Mouse (Mus musculus): ENCODE measurements around the gene Lingo1. TPM values are rescaled to one million over a fixed set of nuclear protein-coding genes. Genes with fewer than 3 reads are reported as not detected.

Lingo1 gene
- polyA plus RNA-seq, 1 experiment from 2014 or later: 79.4 TPM

- no peaks in the 10 kb centered on the region for H3K9me3 ChIP-seq (ENCODE audit: control insufficient read depth, low read length)
- H3K4me1 ChIP-seq (ENCODE audit: control insufficient read depth, insufficient read depth, low read depth, low read length): peaks cover 21% of the 10 kb centered on the region
- no peak overlapping the region for H3K4me2 ChIP-seq (ENCODE audit: low read length)
- H3K27me3 ChIP-seq (replicated peaks; ENCODE audit: control insufficient read depth, insufficient read depth, low read length): no peaks in the 10 kb centered on the region
- 39% methylated on average over 16 of the region's 16 CpGs for WGBS
- H3K9ac ChIP-seq (ENCODE audit: low read depth, low read length): no peak overlapping the region
- ATAC-seq: peak; percentile 46; the same call in 1 of the 2 replicates
- 0 out of 2 replicates have a peak overlapping the region, but pooled peaks have one; percentile 24 for H3K27ac ChIP-seq (ENCODE audit: low read depth, low read length)
- no peak overlapping the region for H3K4me3 ChIP-seq (ENCODE audit: low read length)
- no peaks in the 10 kb centered on the region for H3K36me3 ChIP-seq (ENCODE audit: control insufficient read depth, insufficient read depth, low read length)
Measured at GRCm38 (mm10) chr9:56656766-56657542, 139.3 kb downstream of the Lingo1 start.

GRCm38 (mm10) chr9:56655167-56655566 is 141.1 kb downstream of the Lingo1 start:
- no peaks in the 10 kb centered on the region for H3K9me3 ChIP-seq (ENCODE audit: control insufficient read depth, low read length)
- 14% methylated on average over 6 of the region's 6 CpGs for WGBS
- no peak overlapping the region for H3K9ac ChIP-seq (ENCODE audit: low read depth, low read length)
- H3K27me3 ChIP-seq (replicated peaks; ENCODE audit: control insufficient read depth, insufficient read depth, low read length): no peaks in the 10 kb centered on the region
- H3K36me3 ChIP-seq (ENCODE audit: control insufficient read depth, insufficient read depth, low read length): no peaks in the 10 kb centered on the region
- peaks cover 21% of the 10 kb centered on the region for H3K4me1 ChIP-seq (ENCODE audit: control insufficient read depth, insufficient read depth, low read depth, low read length)
- no peak overlapping the region for H3K27ac ChIP-seq (ENCODE audit: low read depth, low read length)
- no peak for ATAC-seq
- no peak overlapping the region for H3K4me2 ChIP-seq (ENCODE audit: low read length)
- no peak overlapping the region for H3K4me3 ChIP-seq (ENCODE audit: low read length)

- Histone ChIP-seq H3K27me3 (replicated peaks; ENCODE audit: control insufficient read depth, insufficient read depth, low read length) (no peaks in the 10 kb centered on the region), H3K9me3 (ENCODE audit: control insufficient read depth, low read length) (no peaks in the 10 kb centered on the region), H3K4me1 (ENCODE audit: control insufficient read depth, insufficient read depth, low read depth, low read length) (peaks cover 19% of the 10 kb centered on the region), H3K36me3 (ENCODE audit: control insufficient read depth, insufficient read depth, low read length) (no peaks in the 10 kb centered on the region), H3K4me2 (ENCODE audit: low read length) (no peak overlapping the region), H3K27ac (ENCODE audit: low read depth, low read length) (no peak overlapping the region), H3K4me3 (ENCODE audit: low read length) (no peak overlapping the region), H3K9ac (ENCODE audit: low read depth, low read length) (no peak overlapping the region)
- ATAC-seq: no peak
- WGBS: 64% methylated on average over 7 of the region's 7 CpGs
Measured at GRCm38 (mm10) chr9:56652551-56652950, 143.7 kb downstream of the Lingo1 start.

GRCm38 (mm10) chr9:56651586-56651985 is 144.7 kb downstream of the Lingo1 start:
- Histone ChIP-seq H3K27me3 (replicated peaks; ENCODE audit: control insufficient read depth, insufficient read depth, low read length) (no peaks in the 10 kb centered on the region), H3K4me1 (ENCODE audit: control insufficient read depth, insufficient read depth, low read depth, low read length) (peaks cover 11% of the 10 kb centered on the region), H3K9me3 (ENCODE audit: control insufficient read depth, low read length) (no peaks in the 10 kb centered on the region), H3K4me2 (ENCODE audit: low read length) (no peak overlapping the region), H3K36me3 (ENCODE audit: control insufficient read depth, insufficient read depth, low read length) (no peaks in the 10 kb centered on the region), H3K27ac (ENCODE audit: low read depth, low read length) (no peak overlapping the region), H3K9ac (ENCODE audit: low read depth, low read length) (no peak overlapping the region), H3K4me3 (ENCODE audit: low read length) (no peak overlapping the region)
- ATAC-seq: no peak
- 48% methylated on average over 2 of the region's 2 CpGs for WGBS

GRCm38 (mm10) chr9:56646227-56647025 is 149.8 kb downstream of the Lingo1 start:
- Histone ChIP-seq H3K4me2 (ENCODE audit: low read length) (no peak overlapping the region), H3K4me3 (ENCODE audit: low read length) (no peak overlapping the region), H3K9ac (ENCODE audit: low read depth, low read length) (no peak overlapping the region), H3K36me3 (ENCODE audit: control insufficient read depth, insufficient read depth, low read length) (no peaks in the 10 kb centered on the region), H3K27ac (ENCODE audit: low read depth, low read length) (no peak overlapping the region), H3K4me1 (ENCODE audit: control insufficient read depth, insufficient read depth, low read depth, low read length) (peaks cover 3% of the 10 kb centered on the region; the same call in 1 of the 2 replicates), H3K9me3 (ENCODE audit: control insufficient read depth, low read length) (no peaks in the 10 kb centered on the region), H3K27me3 (replicated peaks; ENCODE audit: control insufficient read depth, insufficient read depth, low read length) (no peaks in the 10 kb centered on the region)
- 91% methylated on average over 15 of the region's 15 CpGs for WGBS
- no peak for ATAC-seq

GRCm38 (mm10) chr9:56643474-56643873 is 152.8 kb downstream of the Lingo1 start:
- Histone ChIP-seq H3K9ac (ENCODE audit: low read depth, low read length) (no peak overlapping the region), H3K27ac (ENCODE audit: low read depth, low read length) (no peak overlapping the region; the same call in 1 of the 2 replicates), H3K4me2 (ENCODE audit: low read length) (no peak overlapping the region), H3K9me3 (ENCODE audit: control insufficient read depth, low read length) (no peaks in the 10 kb centered on the region), H3K4me3 (ENCODE audit: low read length) (no peak overlapping the region), H3K27me3 (replicated peaks; ENCODE audit: control insufficient read depth, insufficient read depth, low read length) (peaks cover 4% of the 10 kb centered on the region; the same call in 1 of the 2 replicates), H3K4me1 (ENCODE audit: control insufficient read depth, insufficient read depth, low read depth, low read length) (peaks cover 3% of the 10 kb centered on the region), H3K36me3 (ENCODE audit: control insufficient read depth, insufficient read depth, low read length) (no peaks in the 10 kb centered on the region)
- WGBS: 33% methylated on average over 5 of the region's 5 CpGs
- peak; percentile 60 for ATAC-seq

- Histone ChIP-seq H3K4me3 (ENCODE audit: low read length) (no peak overlapping the region), H3K36me3 (ENCODE audit: control insufficient read depth, insufficient read depth, low read length) (no peaks in the 10 kb centered on the region), H3K9ac (ENCODE audit: low read depth, low read length) (no peak overlapping the region), H3K27ac (ENCODE audit: low read depth, low read length) (no peak overlapping the region), H3K27me3 (replicated peaks; ENCODE audit: control insufficient read depth, insufficient read depth, low read length) (peaks cover 5% of the 10 kb centered on the region; the same call in 1 of the 2 replicates), H3K4me2 (ENCODE audit: low read length) (no peak overlapping the region), H3K4me1 (ENCODE audit: control insufficient read depth, insufficient read depth, low read depth, low read length) (peaks cover 10% of the 10 kb centered on the region), H3K9me3 (ENCODE audit: control insufficient read depth, low read length) (no peaks in the 10 kb centered on the region)
- WGBS: 55% methylated on average over 8 of the region's 8 CpGs
- ATAC-seq: no peak
Measured at GRCm38 (mm10) chr9:56638226-56638905, 157.9 kb downstream of the Lingo1 start.

- H3K9ac ChIP-seq (ENCODE audit: low read depth, low read length): peak overlapping the region; percentile 38
- no peaks in the 10 kb centered on the region for H3K36me3 ChIP-seq (ENCODE audit: control insufficient read depth, insufficient read depth, low read length)
- ATAC-seq: no peak
- no peaks in the 10 kb centered on the region for H3K9me3 ChIP-seq (ENCODE audit: control insufficient read depth, low read length)
- H3K27me3 ChIP-seq (replicated peaks; ENCODE audit: control insufficient read depth, insufficient read depth, low read length): peaks cover 5% of the 10 kb centered on the region; the same call in 1 of the 2 replicates
- no peak overlapping the region for H3K27ac ChIP-seq (ENCODE audit: low read depth, low read length)
- H3K4me2 ChIP-seq (ENCODE audit: low read length): peak overlapping the region; percentile 48
- WGBS: 1% methylated on average over 25 of the region's 29 CpGs
- peaks cover 18% of the 10 kb centered on the region for H3K4me1 ChIP-seq (ENCODE audit: control insufficient read depth, insufficient read depth, low read depth, low read length)
- peak overlapping the region; percentile 21 for H3K4me3 ChIP-seq (ENCODE audit: low read length)
Measured at GRCm38 (mm10) chr9:56637403-56637857, 158.8 kb downstream of the Lingo1 start.
